Mouse (Mus musculus) limb, embryonic 14.5 days (tissue): ENCODE measurements around the gene Xpnpep3. TPM values are rescaled to one million over a fixed set of nuclear protein-coding genes. Genes with fewer than 3 reads are reported as not detected.
"Not testable (repeated sequence)": the region's sequence is repeated elsewhere in the genome, so short reads cannot be mapped to it uniquely, and the experiment has no call there.

Experiments used
- ATAC-seq: fragments of 200-750 bp; cut with Nextera tagmentation; 2 replicates; pipeline ENCODE4 v1.8.0; 2017; ENCODE audit warnings: low read depth, moderate number of reproducible peaks, moderate TSS enrichment; ENCODE audit not compliant: low FRiP score
- DNase-seq: peaks from one replicate; pipeline ENCODE4 v3.0.0-alpha.2; 2015; ENCODE audit warnings: low spot score
- H3K27ac ChIP-seq: fragments of 300-500 bp; sonication (generic); replicated peaks from 2 replicates; pipeline ENCODE4 v1.5.1; 2014; ENCODE audit warnings: low read depth, mild to moderate bottlenecking, low read length, moderate library complexity, mixed read lengths
- H3K27me3 ChIP-seq: fragments of 300-500 bp; sonication (generic); 2 replicates; pipeline ENCODE4 v1.6.1; 2014; ENCODE audit warnings: low read length, mixed read lengths; ENCODE audit not compliant: control insufficient read depth, insufficient read depth
- H3K36me3 ChIP-seq: fragments of 300-500 bp; sonication (generic); 2 replicates; pipeline ENCODE4 v1.6.1; 2014; ENCODE audit warnings: mild to moderate bottlenecking, low read length, moderate library complexity, mixed read lengths; ENCODE audit not compliant: control insufficient read depth, insufficient read depth
- H3K4me1 ChIP-seq: fragments of 300-500 bp; sonication (generic); 2 replicates; pipeline ENCODE4 v1.6.1; 2014; ENCODE audit warnings: antibody characterized with exemption, low read length, mixed read lengths; ENCODE audit not compliant: control insufficient read depth, insufficient read depth
- H3K4me2 ChIP-seq: fragments of 300-500 bp; sonication (generic); replicated peaks from 2 replicates; pipeline ENCODE4 v1.6.1; 2014; ENCODE audit warnings: low read depth, mild to moderate bottlenecking, low read length, moderate library complexity; ENCODE audit not compliant: severe bottlenecking
- H3K4me3 ChIP-seq: fragments of 300-500 bp; sonication (generic); replicated peaks from 2 replicates; pipeline ENCODE4 v1.5.1; 2014; ENCODE audit warnings: low read length
- H3K9ac ChIP-seq: fragments of 300-500 bp; sonication (generic); 2 replicates; pipeline ENCODE4 v1.6.1; 2014; ENCODE audit warnings: mild to moderate bottlenecking, low read depth, low read length, moderate library complexity; ENCODE audit not compliant: severe bottlenecking
- H3K9me3 ChIP-seq: fragments of 300-500 bp; sonication (generic); 2 replicates; pipeline ENCODE4 v1.6.1; 2016; ENCODE audit warnings: low read length; ENCODE audit not compliant: control insufficient read depth
- POLR2A ChIP-seq: fragments of 200-500 bp; IDR thresholded peaks from 2 replicates; pipeline ENCODE4 v1.8.0; 2012; ENCODE audit warnings: inconsistent platforms, mild to moderate bottlenecking, moderate library complexity, borderline replicate concordance; ENCODE audit not compliant: insufficient read depth, insufficient read length; ENCODE audit errors: extremely low read depth
- WGBS: fragments of 180-500 bp; shearing (Covaris S2); extraction: QIAGEN DNeasy Blood & Tissue Kit; methylation state at CpG from one replicate; pipeline ENCODE4 v1.1.7; 2014; 5-methylcytosine and 5-hydroxymethylcytosine counted together
- polyA plus RNA-seq, 2 experiments: library from polyadenylated mRNA; depleted of rRNA in 1 of 2; stranded (reverse) in 1 of 2; unstranded in 1 of 2; fragments of >200 nt; fragmentation: Nextera tagmentation in 1 of 2; extraction: Ambion mirVana in 1 of 2; gene quantifications; 2 replicates each; pipeline versions ENCODE4 v1.2.1 to v1.2.3; 2012 to 2014

The Xpnpep3 gene
- polyA plus RNA-seq, 2 experiments = 6.6 to 10.5 TPM

DNA sequence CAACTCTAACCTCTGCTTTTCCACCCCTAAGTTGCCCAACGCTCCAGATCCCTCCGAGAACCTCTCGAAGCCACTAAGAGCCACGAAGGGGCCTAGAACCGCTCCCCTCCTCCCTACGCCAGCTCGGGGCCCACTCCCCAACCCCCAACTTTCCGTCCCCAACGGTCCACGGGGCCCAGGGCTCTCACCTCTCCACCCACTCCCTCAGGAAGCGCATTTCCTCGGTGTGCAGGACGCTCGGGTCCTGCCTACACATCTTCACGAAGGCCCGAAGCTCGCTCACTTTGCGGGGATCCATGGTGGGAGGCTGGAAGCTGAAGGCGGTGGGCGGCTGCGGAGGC is 671 bp upstream of the Xpnpep3 start:
- Histone ChIP-seq H3K27ac (peak overlapping the region; percentile 96), H3K9ac (peak overlapping the region; percentile 92), H3K9me3 (no peaks in the 10 kb centered on the region), H3K4me3 (peak overlapping the region; percentile 94), H3K36me3 (0 out of 2 replicates have a peak, but pooled peaks cover 4% of the 10 kb centered on the region), H3K4me1 (peaks cover 11% of the 10 kb centered on the region; the same call in 1 of the 2 replicates), H3K27me3 (no peaks in the 10 kb centered on the region), H3K4me2 (peak overlapping the region; percentile 62)
- under 1% methylated on average over 20 of the region's 21 CpGs for WGBS
- DNase-seq (no peak), ATAC-seq (no peak)
- TF ChIP-seq POLR2A = no peak

DNA sequence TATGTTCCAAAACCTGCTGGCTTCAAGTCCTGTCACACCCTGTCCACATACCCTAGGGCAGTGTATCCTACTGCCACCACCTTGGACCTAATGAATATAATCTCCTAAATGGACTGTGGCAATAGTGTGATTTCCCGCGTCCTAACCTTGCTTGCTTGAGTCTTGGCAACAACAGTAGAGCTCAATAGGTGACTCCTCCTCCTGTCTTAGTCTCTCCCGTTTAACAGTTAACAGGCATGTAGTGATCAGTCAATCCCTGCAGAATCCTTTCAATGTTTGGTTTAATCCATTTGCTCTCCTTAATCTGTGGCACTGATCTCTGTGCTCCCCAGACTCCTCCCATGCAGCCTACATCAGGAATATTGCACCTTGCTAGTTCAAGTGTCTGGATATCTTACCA is 5.1 kb downstream of the Xpnpep3 start:
- Histone ChIP-seq H3K9ac (no peak overlapping the region), H3K36me3 (0 out of 2 replicates have a peak, but pooled peaks cover 4% of the 10 kb centered on the region), H3K27me3 (no peaks in the 10 kb centered on the region), H3K4me3 (no peak overlapping the region), H3K27ac (no peak overlapping the region), H3K4me1 (peaks cover 9% of the 10 kb centered on the region; the same call in 1 of the 2 replicates), H3K4me2 (no peak overlapping the region), H3K9me3 (no peaks in the 10 kb centered on the region)
- ATAC-seq (no peak), DNase-seq (no peak)
- 85% methylated on average over 3 of the region's 3 CpGs for WGBS
- TF ChIP-seq POLR2A = no peak

DNA sequence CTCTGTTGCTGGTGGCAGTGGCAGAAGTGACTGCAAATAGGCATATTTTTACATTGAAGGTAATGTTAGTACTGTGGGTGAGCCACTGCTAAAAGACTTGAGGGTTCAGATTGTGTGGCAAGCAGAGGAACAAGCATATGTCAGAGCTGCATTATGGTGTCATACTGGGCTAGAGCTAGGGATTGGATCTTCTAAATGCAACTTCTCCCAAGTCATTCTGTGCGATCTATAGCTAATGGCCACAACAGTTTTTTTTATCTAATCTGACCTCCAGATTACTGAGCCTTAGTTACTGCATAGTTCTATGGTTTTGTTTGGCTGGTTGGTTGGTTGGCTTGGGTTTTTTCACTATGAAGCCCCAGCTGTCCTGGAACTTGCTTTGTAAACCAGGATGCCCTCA is 8.3 kb downstream of the Xpnpep3 start, which contains the start of gene Dnajb7:
Dnajb7 (minus strand) TSS at position 101 of the 400 bp plus-strand sequence.
- Histone ChIP-seq H3K4me1 (no peaks in the 10 kb centered on the region), H3K9ac (no peak within 1 kb of the TSS), H3K27ac (no peak within 1 kb of the TSS), H3K4me2 (no peak within 1 kb of the TSS), H3K9me3 (no peaks in the 10 kb centered on the region), H3K36me3 (no peaks in the 10 kb centered on the region), H3K27me3 (no peaks in the 10 kb centered on the region), H3K4me3 (no peak within 1 kb of the TSS)
- 100% methylated on average over 1 of the region's 1 CpGs for WGBS
- DNase-seq = no peak
- TF ChIP-seq POLR2A = no peak
- ATAC-seq = no peak

DNA sequence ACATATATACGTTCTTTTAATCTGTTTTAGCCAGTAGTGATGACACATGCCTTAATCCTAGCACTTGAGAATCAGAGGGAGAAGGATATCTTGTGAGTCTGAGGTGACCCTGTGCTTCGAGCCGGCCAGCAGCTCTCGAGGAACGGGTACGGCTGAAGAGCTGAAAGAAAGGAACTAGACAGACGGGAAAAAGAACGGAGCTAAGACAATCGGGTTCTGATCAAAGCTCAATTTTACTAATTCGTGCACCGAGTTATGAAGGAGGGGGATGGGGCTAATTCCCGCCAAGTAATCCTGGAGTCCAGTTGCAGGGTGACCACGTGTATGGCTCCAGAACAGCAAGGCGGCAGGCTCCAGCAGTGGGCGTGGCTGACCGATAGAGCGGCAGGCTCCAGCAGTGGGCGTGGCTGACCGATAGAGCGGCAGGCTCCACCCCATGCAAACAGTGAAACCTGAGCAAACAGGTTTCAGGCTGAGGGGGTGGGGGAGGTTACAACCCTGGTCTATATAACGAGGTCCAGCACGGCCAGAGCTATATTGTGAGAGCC is 16.9 kb downstream of the Xpnpep3 start:
- Histone ChIP-seq H3K9ac (peak overlapping the region; percentile 52; the same call in 1 of the 2 replicates), H3K4me2 (peak overlapping the region; percentile 43), H3K4me3 (peak overlapping the region; percentile 19)
- H3K9me3 ChIP-seq, H3K4me1 ChIP-seq, H3K27ac ChIP-seq, H3K36me3 ChIP-seq, H3K27me3 ChIP-seq: not testable (repeated sequence)
- peak; percentile 65 for DNase-seq
- ATAC-seq = peak; percentile 81
- WGBS = 6% methylated on average over 22 of the region's 22 CpGs

DNA sequence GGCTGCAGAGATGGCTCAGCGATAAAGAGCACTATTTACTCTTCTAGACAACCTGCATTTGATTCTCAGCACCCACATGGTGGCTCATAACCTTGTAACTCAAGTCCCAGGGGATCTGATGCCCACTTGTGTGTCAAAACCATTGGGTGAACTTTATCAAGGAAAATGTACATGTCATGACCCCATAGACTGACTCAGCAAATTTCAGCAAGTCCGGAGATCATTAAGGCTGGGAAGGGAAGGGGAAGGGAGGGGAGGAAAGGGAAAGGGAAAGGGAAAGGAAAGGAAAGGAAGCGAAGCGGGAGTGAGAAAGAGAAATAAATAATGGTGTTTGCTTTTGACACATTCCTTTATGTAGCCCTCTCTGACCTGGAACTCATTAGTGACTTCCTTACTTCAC is 18.1 kb downstream of the Xpnpep3 start:
- no peak for DNase-seq
- Histone ChIP-seq H3K4me2 (no peak overlapping the region), H3K36me3 (peaks cover 4% of the 10 kb centered on the region; the same call in 1 of the 2 replicates), H3K4me1 (no peaks in the 10 kb centered on the region), H3K4me3 (no peak overlapping the region), H3K9ac (no peak overlapping the region), H3K9me3 (no peaks in the 10 kb centered on the region), H3K27ac (no peak overlapping the region), H3K27me3 (no peaks in the 10 kb centered on the region)
- no peak for ATAC-seq
- WGBS = 87% methylated on average over 4 of the region's 4 CpGs
- TF ChIP-seq POLR2A = no peak
